Mouse (Mus musculus) thymus, adult 2 months (tissue): ENCODE measurements at regions not wholly inside any gene's neighbourhood (a gene's known extent, or its start where the extent isn't known, plus 50 kb on each side); places are given as distances from the start of the nearest gene placed in this dataset.

Experiments used
- DNase-seq: peaks from one replicate; pipeline ENCODE4 v3.0.0; 2021
- H3K27ac ChIP-seq: fragments of 200-500 bp; 2 replicates; pipeline ENCODE4 v1.5.1; 2012; ENCODE audit warnings: low read length, control low read depth; ENCODE audit not compliant: control insufficient read depth, insufficient read depth
- H3K27me3 ChIP-seq: fragments of 200-500 bp; 2 replicates; pipeline ENCODE4 v1.6.1; 2012; ENCODE audit warnings: mild to moderate bottlenecking, low read length, moderate library complexity, mixed read lengths; ENCODE audit not compliant: control insufficient read depth, insufficient read depth
- H3K36me3 ChIP-seq: fragments of 200-500 bp; 2 replicates; pipeline ENCODE4 v1.6.1; 2012; ENCODE audit warnings: mild to moderate bottlenecking, low read length, moderate library complexity; ENCODE audit not compliant: control insufficient read depth, insufficient read depth
- H3K4me1 ChIP-seq: fragments of 200-500 bp; replicated peaks from 2 replicates; pipeline ENCODE4 v1.6.1; 2012; ENCODE audit warnings: low read length; ENCODE audit not compliant: control insufficient read depth, insufficient read depth
- H3K4me3 ChIP-seq: fragments of 200-500 bp; 2 replicates; pipeline ENCODE4 v1.5.1; 2012; ENCODE audit warnings: mild to moderate bottlenecking, low read length, control low read depth, moderate library complexity; ENCODE audit not compliant: control insufficient read depth, insufficient read depth
- CTCF ChIP-seq: fragments of 200-500 bp; IDR thresholded peaks from 2 replicates; pipeline ENCODE4 v1.5.1; 2012; ENCODE audit warnings: mild to moderate bottlenecking, control low read depth, low read length, moderate library complexity, borderline replicate concordance; ENCODE audit not compliant: control insufficient read depth, poor library complexity, insufficient read depth; ENCODE audit errors: extremely low read depth
- POLR2A ChIP-seq: fragments of 200-500 bp; IDR thresholded peaks from 2 replicates; pipeline ENCODE4 v1.6.1; 2012; ENCODE audit warnings: mild to moderate bottlenecking, low read length, control low read depth, moderate library complexity; ENCODE audit not compliant: control insufficient read depth, poor library complexity, insufficient read depth; ENCODE audit errors: extremely low read depth
- WGBS: fragments of 180-500 bp; shearing (Covaris S2); methylation state at CpG from one replicate; pipeline ENCODE4 v1.1.7; 2018; 5-methylcytosine and 5-hydroxymethylcytosine counted together

GRCm38 (mm10) chr9:116319421-116319820 is 144.3 kb upstream of the Tgfbr2 start:
- DNase-seq: no peak
- TF ChIP-seq CTCF: no peak
- TF ChIP-seq POLR2A: no peak
- Histone ChIP-seq H3K36me3 (no peaks in the 10 kb centered on the region), H3K4me1 (peaks cover 4% of the 10 kb centered on the region; the same call in 1 of the 2 replicates), H3K4me3 (no peak overlapping the region), H3K27ac (no peak overlapping the region), H3K27me3 (no peaks in the 10 kb centered on the region)
- 36% methylated on average over 3 of the region's 3 CpGs for WGBS

DNA sequence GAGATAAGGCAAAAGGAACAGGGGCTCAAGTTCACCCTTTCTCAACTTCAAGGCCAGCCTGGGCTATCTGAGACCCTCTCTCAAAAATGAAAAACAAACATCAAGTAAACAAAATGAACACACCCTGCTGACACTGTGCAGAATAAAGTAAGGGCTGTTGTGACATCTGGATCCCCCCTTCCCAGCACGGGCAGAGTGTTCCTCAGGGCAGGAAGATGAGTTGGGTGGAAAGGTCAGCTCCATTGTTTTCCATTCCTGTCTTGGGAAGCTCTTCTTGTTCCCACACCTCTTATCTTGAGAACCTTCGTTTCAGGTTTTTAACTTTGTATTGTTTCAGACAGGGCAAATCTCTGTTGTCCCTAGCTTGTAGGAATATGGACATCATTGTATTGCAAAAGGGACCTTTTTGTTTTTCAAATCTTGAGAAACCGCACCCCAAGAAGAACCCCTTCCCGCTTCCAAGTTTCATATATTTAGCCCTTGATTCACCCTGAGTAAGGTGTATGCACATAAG is 141.5 kb upstream of the Tgfbr2 start:
- Histone ChIP-seq H3K36me3 (no peaks in the 10 kb centered on the region), H3K27ac (no peak overlapping the region), H3K27me3 (no peaks in the 10 kb centered on the region), H3K4me1 (peaks cover 4% of the 10 kb centered on the region; the same call in 1 of the 2 replicates), H3K4me3 (no peak overlapping the region)
- no peak for TF ChIP-seq POLR2A
- TF ChIP-seq CTCF: no peak
- DNase-seq: no peak
- WGBS: 93% methylated on average over 4 of the region's 4 CpGs

DNA sequence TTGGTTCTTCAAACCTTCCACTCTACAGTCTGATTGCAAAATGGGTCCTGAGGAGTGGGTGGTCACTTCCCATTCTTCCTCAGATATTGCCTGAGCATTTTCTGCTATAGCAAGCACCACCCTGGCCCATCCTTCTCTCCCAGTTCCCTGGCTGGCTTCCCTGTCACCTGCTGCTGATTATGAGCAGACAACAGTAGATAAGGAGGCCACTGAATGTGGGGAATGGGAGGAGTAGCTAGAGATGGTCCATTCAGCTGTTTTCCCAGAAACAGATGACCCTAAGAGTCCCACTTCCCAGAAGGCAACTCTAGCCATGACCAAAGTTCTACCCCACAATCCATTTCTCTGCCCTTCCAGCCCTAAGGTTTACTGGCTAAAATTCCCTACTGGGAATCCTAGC is 139.6 kb upstream of the Tgfbr2 start:
- TF ChIP-seq CTCF (no peak), POLR2A (no peak)
- no peak overlapping the region for H3K27ac ChIP-seq

GRCm38 (mm10) chr9:116313932-116314790 is 139.0 kb upstream of the Tgfbr2 start:
- DNase-seq: no peak

More for the DNA sequence above, 139.6 kb upstream of the Tgfbr2 start:
- no peaks in the 10 kb centered on the region for H3K36me3 ChIP-seq
- DNase-seq: no peak
- H3K4me3 ChIP-seq: no peak overlapping the region
- H3K27me3 ChIP-seq: no peaks in the 10 kb centered on the region
- no peaks in the 10 kb centered on the region for H3K4me1 ChIP-seq

GRCm38 (mm10) chr9:116311364-116311763 is 136.2 kb upstream of the Tgfbr2 start:
- WGBS: 69% methylated on average over 3 of the region's 3 CpGs
- Histone ChIP-seq H3K4me3 (no peak overlapping the region), H3K27ac (no peak overlapping the region), H3K4me1 (no peaks in the 10 kb centered on the region), H3K27me3 (no peaks in the 10 kb centered on the region), H3K36me3 (no peaks in the 10 kb centered on the region)
- DNase-seq: no peak
- no peak for TF ChIP-seq POLR2A
- no peak for TF ChIP-seq CTCF

More at GRCm38 (mm10) chr9:116313932-116314790, 139.0 kb upstream of the Tgfbr2 start:
- H3K4me3 ChIP-seq: no peak overlapping the region
- no peaks in the 10 kb centered on the region for H3K27me3 ChIP-seq
- TF ChIP-seq POLR2A (no peak), CTCF (no peak)
- H3K36me3 ChIP-seq: no peaks in the 10 kb centered on the region
- H3K4me1 ChIP-seq: no peaks in the 10 kb centered on the region
- H3K27ac ChIP-seq: no peak overlapping the region
- 94% methylated on average over 14 of the region's 14 CpGs for WGBS

DNA sequence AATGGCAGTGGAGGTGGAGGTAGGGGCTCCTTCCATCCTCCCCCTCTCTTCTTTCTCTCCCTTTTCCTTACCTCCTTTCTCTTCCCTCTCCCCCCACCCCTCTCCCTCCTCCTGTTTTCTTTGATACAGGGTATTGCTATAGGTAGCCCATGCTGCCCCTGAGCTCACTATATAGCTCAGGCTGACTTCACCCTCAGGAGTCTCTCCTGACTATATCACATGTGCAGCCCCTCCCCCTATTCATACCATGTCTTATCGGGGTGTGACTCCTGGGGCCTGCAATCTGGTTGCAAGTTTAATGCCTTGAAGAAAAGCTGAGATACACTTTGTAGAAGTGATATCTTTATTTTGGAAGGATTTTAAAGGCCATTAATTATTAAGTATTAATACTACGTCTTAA is 126.4 kb upstream of the Tgfbr2 start:
- no peaks in the 10 kb centered on the region for H3K36me3 ChIP-seq
- H3K4me3 ChIP-seq: no peak overlapping the region
- H3K27ac ChIP-seq: no peak overlapping the region
- H3K27me3 ChIP-seq: no peaks in the 10 kb centered on the region
- peaks cover 10% of the 10 kb centered on the region for H3K4me1 ChIP-seq
- DNase-seq: no peak
- WGBS: 94% methylated on average over 2 of the region's 2 CpGs
- TF ChIP-seq CTCF: no peak
- TF ChIP-seq POLR2A: no peak
